Mouse (Mus musculus) E14TG2a.4 (cell line): Measurements from ENCODE around the gene Rps21.

Experiments
- CTCF ChIP-seq: conservative IDR thresholded peaks from 2 replicates; pipeline ENCODE4 v1.5.1; 2014; ENCODE audit warnings: low read length
- NANOG ChIP-seq: IDR thresholded peaks from 2 replicates; pipeline ENCODE4 v1.6.1; 2014; ENCODE audit warnings: borderline replicate concordance, low read length, mixed read lengths

DNA sequence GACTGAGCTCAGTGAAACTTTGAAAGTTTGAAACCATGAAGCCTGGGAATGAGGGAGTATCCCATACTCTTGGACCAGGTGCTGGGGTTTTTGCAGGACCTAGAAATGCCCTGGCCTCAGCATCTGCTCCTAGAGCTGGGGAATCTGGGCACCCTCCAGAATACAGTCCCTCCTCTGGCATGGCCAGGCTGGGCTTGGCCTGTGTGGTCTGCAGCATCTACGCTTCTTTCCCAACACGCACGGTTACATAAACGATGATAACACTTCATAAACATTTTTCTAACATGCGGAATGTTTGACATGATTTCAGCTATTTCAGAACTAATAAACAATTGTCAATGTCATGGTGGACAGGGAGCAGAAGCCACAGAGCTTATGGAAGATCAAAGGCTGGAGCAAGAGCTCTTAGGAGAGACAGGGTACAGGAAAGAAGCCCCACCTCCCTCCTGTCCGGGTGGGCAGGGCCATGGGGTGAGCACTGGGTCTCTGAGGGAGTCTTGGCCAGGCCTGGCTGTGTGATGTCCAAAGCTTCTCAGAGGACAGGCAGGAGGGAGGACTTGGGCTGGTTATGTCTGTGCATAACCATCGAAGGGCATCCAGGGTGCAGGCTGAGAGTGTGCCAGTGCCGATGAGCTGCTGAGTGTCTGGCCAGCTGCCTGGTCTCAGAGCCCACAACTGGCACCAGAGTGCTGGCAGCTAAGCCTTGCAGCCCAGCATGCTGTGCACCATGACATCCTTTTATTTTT is 49.4 kb downstream of the Rps21 start:
- no peak for TF ChIP-seq CTCF
- TF ChIP-seq NANOG, result no peak
